Mouse (Mus musculus) kidney, postnatal 0 days (tissue): Measurements from ENCODE around the gene 6030408B16Rik. TPM values are rescaled to one million over a fixed set of nuclear protein-coding genes. Genes with fewer than 3 reads are reported as not detected.

Experiments used
- ATAC-seq: fragments of 200-750 bp; cut with Nextera tagmentation; replicated peaks from 2 replicates; pipeline ENCODE4 v1.8.0; 2017; ENCODE audit warnings: low read depth, moderate number of reproducible peaks, moderate TSS enrichment, moderate library complexity; ENCODE audit not compliant: low FRiP score
- DNase-seq: peaks from one replicate; pipeline ENCODE4 v3.0.0-alpha.2; 2016; ENCODE audit warnings: low spot score
- H3K27ac ChIP-seq: fragments of 300-500 bp; sonication (generic); 2 replicates; pipeline ENCODE4 v1.5.1; 2014; ENCODE audit warnings: mild to moderate bottlenecking
- H3K27me3 ChIP-seq: fragments of 300-500 bp; sonication (generic); 2 replicates; pipeline ENCODE4 v1.6.1; 2014; ENCODE audit warnings: low read length, mixed read lengths; ENCODE audit not compliant: insufficient read depth
- H3K36me3 ChIP-seq: fragments of 300-500 bp; sonication (generic); 2 replicates; pipeline ENCODE4 v1.6.1; 2014; ENCODE audit warnings: low read length, mixed read lengths; ENCODE audit not compliant: insufficient read depth
- H3K4me1 ChIP-seq: fragments of 300-500 bp; sonication (generic); replicated peaks from 2 replicates; pipeline ENCODE4 v1.6.1; 2014; ENCODE audit warnings: antibody characterized with exemption, low read length, mixed read lengths; ENCODE audit not compliant: insufficient read depth
- H3K4me2 ChIP-seq: fragments of 300-500 bp; sonication (generic); 2 replicates; pipeline ENCODE4 v1.6.1; 2014; ENCODE audit warnings: mild to moderate bottlenecking, low read length, moderate library complexity, mixed read lengths
- H3K4me3 ChIP-seq: fragments of 300-500 bp; sonication (generic); replicated peaks from 2 replicates; pipeline ENCODE4 v1.5.1; 2014; ENCODE audit warnings: low read depth, low read length
- H3K9ac ChIP-seq: fragments of 300-500 bp; sonication (generic); 2 replicates; pipeline ENCODE4 v1.6.1; 2014; ENCODE audit warnings: low read depth, low read length
- H3K9me3 ChIP-seq: fragments of 300-500 bp; sonication (generic); replicated peaks from 2 replicates; pipeline ENCODE4 v1.6.1; 2016; ENCODE audit warnings: low read length, inconsistent platforms, mixed read lengths
- CTCF ChIP-seq: IDR thresholded peaks from 2 replicates; pipeline ENCODE4 v1.5.1; 2016; ENCODE audit warnings: antibody characterized with exemption, low read depth, mild to moderate bottlenecking, moderate library complexity
- WGBS: fragments of 180-500 bp; shearing (Covaris S2); extraction: QIAGEN DNeasy Blood & Tissue Kit; methylation state at CpG from one replicate; pipeline ENCODE4 v1.1.7; 2014; 5-methylcytosine and 5-hydroxymethylcytosine counted together
- polyA plus RNA-seq: library from polyadenylated mRNA; unstranded; fragments of >200 nt; fragmentation: Nextera tagmentation; extraction: Ambion mirVana; gene quantifications from 2 replicates; pipeline ENCODE4 v1.2.1, GENCODE M21; 2015

Gene 6030408B16Rik
- polyA plus RNA-seq, 1 experiment from 2014 or later: 24.5 TPM

- no peaks in the 10 kb centered on the region for H3K27me3 ChIP-seq
- DNase-seq: no peak
- no peak overlapping the region for H3K4me3 ChIP-seq
- no peak overlapping the region for H3K9ac ChIP-seq
- H3K27ac ChIP-seq: no peak overlapping the region
- no peak for ATAC-seq
- no peak overlapping the region for H3K4me2 ChIP-seq
- peaks cover 7% of the 10 kb centered on the region; the same call in 1 of the 2 replicates for H3K4me1 ChIP-seq
- WGBS: 86% methylated on average over 3 of the region's 3 CpGs
- H3K9me3 ChIP-seq: no peaks in the 10 kb centered on the region
- no peak for TF ChIP-seq CTCF
- H3K36me3 ChIP-seq: no peaks in the 10 kb centered on the region
Observed at GRCm38 (mm10) chr15:101302201-101302600, 9.2 kb downstream of the 6030408B16Rik start.

- no peak overlapping the region for H3K4me2 ChIP-seq
- no peak for ATAC-seq
Observed at GRCm38 (mm10) chr15:101303830-101304229, 10.8 kb downstream of the 6030408B16Rik start.

GRCm38 (mm10) chr15:101306459-101306858 is 13.4 kb downstream of the 6030408B16Rik start:
- H3K27ac ChIP-seq: no peak overlapping the region
- no peaks in the 10 kb centered on the region for H3K9me3 ChIP-seq
- DNase-seq: no peak
- no peaks in the 10 kb centered on the region for H3K27me3 ChIP-seq
- no peak overlapping the region for H3K4me3 ChIP-seq
- WGBS: 89% methylated on average over 4 of the region's 4 CpGs
- no peaks in the 10 kb centered on the region for H3K36me3 ChIP-seq
- no peak overlapping the region for H3K4me2 ChIP-seq
- no peaks in the 10 kb centered on the region for H3K4me1 ChIP-seq
- TF ChIP-seq CTCF: no peak
- no peak overlapping the region for H3K9ac ChIP-seq
- no peak for ATAC-seq

More at GRCm38 (mm10) chr15:101303830-101304229, 10.8 kb downstream of the 6030408B16Rik start:
- H3K27me3 ChIP-seq: no peaks in the 10 kb centered on the region
- H3K4me1 ChIP-seq: no peaks in the 10 kb centered on the region
- DNase-seq: no peak
- no peak overlapping the region for H3K9ac ChIP-seq
- TF ChIP-seq CTCF: no peak
- no peaks in the 10 kb centered on the region for H3K9me3 ChIP-seq
- no peaks in the 10 kb centered on the region for H3K36me3 ChIP-seq
- WGBS: 67% methylated on average over 4 of the region's 4 CpGs
- H3K4me3 ChIP-seq: no peak overlapping the region
- H3K27ac ChIP-seq: no peak overlapping the region

GRCm38 (mm10) chr15:101308440-101309348 is 15.7 kb downstream of the 6030408B16Rik start:
- no peak overlapping the region for H3K4me3 ChIP-seq
- H3K4me1 ChIP-seq: no peaks in the 10 kb centered on the region
- no peaks in the 10 kb centered on the region for H3K27me3 ChIP-seq
- no peak overlapping the region for H3K9ac ChIP-seq
- H3K4me2 ChIP-seq: no peak overlapping the region
- TF ChIP-seq CTCF: no peak
- no peaks in the 10 kb centered on the region for H3K9me3 ChIP-seq
- 0 out of 2 replicates have a peak overlapping the region, but pooled peaks have one; percentile 36 for H3K27ac ChIP-seq
- WGBS: 46% methylated on average over 13 of the region's 13 CpGs
- H3K36me3 ChIP-seq: no peaks in the 10 kb centered on the region
- no peak for ATAC-seq
- no peak for DNase-seq

GRCm38 (mm10) chr15:101309493-101309892 is 16.5 kb downstream of the 6030408B16Rik start:
- TF ChIP-seq CTCF: no peak
- ATAC-seq: no peak; the same call in 1 of the 2 replicates
- 42% methylated on average over 5 of the region's 5 CpGs for WGBS

GRCm38 (mm10) chr15:101311087-101311770 is 18.2 kb downstream of the 6030408B16Rik start:
- WGBS: 37% methylated on average over 13 of the region's 15 CpGs

More at GRCm38 (mm10) chr15:101309493-101309892, 16.5 kb downstream of the 6030408B16Rik start:
- Histone ChIP-seq H3K9me3 (no peaks in the 10 kb centered on the region), H3K4me2 (no peak overlapping the region), H3K4me3 (no peak overlapping the region), H3K9ac (no peak overlapping the region), H3K4me1 (no peaks in the 10 kb centered on the region), H3K27me3 (no peaks in the 10 kb centered on the region), H3K27ac (no peak overlapping the region), H3K36me3 (no peaks in the 10 kb centered on the region)
- DNase-seq: no peak

More at GRCm38 (mm10) chr15:101311087-101311770, 18.2 kb downstream of the 6030408B16Rik start:
- Histone ChIP-seq H3K4me1 (no peaks in the 10 kb centered on the region), H3K27me3 (no peaks in the 10 kb centered on the region), H3K4me2 (no peak overlapping the region), H3K27ac (0 out of 2 replicates have a peak overlapping the region, but pooled peaks have one; percentile 2), H3K36me3 (no peaks in the 10 kb centered on the region), H3K9ac (no peak overlapping the region), H3K4me3 (no peak overlapping the region), H3K9me3 (no peaks in the 10 kb centered on the region)
- no peak for TF ChIP-seq CTCF
- ATAC-seq (no peak), DNase-seq (no peak)
